Mouse (Mus musculus) heart, adult 2 months (tissue): Measurements from ENCODE around the gene Tbca.

Experiments used
- EP300 ChIP-seq: fragments of 200-500 bp; IDR thresholded peaks from 2 replicates; pipeline ENCODE4 v1.6.1; 2011; ENCODE audit warnings: low read depth, low read length, control low read depth; ENCODE audit not compliant: insufficient read depth
- POLR2A ChIP-seq: fragments of 200-500 bp; IDR thresholded peaks from 2 replicates; pipeline ENCODE4 v1.6.1; 2011; ENCODE audit warnings: mild to moderate bottlenecking, low read depth, low read length, control low read depth; ENCODE audit not compliant: insufficient read depth

DNA sequence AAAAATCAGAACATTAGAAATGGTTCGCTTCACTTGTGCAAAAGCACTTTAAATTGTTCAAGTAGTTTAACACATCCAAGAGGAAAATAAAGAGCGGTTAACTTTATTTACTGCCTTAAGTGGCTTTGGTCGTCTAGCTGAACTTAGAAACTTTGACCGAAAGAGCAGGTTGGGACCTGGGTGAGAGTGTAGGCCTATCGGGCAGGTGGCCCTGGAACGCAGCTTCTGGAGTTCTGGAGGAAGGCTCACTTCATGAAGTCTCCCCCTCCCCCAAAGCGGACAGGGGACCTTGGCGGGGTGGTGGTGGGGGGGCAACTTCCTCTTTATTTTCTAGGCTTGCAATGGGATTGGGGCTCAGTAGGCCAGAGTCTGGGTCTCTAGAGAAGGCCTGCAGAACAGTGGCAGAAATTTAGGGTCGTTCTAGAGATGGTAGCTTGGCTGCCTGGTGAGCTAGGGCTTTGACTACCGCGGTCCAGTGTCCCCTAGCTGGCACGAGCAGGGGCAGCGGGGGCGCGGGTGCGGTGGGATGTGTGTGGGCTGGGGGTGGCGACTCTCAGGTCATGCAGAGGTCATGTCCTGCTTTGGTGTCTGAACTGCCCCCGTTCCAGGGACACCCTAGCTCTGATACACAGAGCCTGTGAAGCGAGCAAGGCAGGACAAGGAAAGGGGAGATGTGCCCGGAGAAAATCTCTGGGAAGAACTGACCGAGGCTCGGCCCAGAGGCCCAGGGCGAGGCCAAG is 86.1 kb downstream of the Tbca start:
- TF ChIP-seq EP300 (no peak), POLR2A (no peak)
